Mouse (Mus musculus): Measurements from ENCODE around the gene Pcsk1. TPM values are rescaled to one million over a fixed set of nuclear protein-coding genes. Genes with fewer than 3 reads are reported as not detected.

The Pcsk1 gene
- 0.61 TPM for polyA plus RNA-seq (2015; fragmentation: Illumina TruSeq; extraction: RNeasy Lipid Tissue Mini Kit (QIAGEN cat#74804); ENCODE audit: insufficient read depth, low replicate concordance)

GRCm38 (mm10) chr13:75089721-75090410, at the start of gene Pcsk1:
TSS of gene Pcsk1 (plus strand) at chr13:75089826.

All from spleen, adult 10 weeks (tissue).